Mouse (Mus musculus) layer of hippocampus, adult 2 months (tissue): ENCODE measurements around the gene Slc7a1. TPM values are rescaled to one million over a fixed set of nuclear protein-coding genes. Genes with fewer than 3 reads are reported as not detected.
A peak's percentile ranks its signal among the peaks of the same experiment; 100 is the strongest.

ENCODE experiments used
- DNase-seq, 2 experiments: peaks; one replicate each; pipeline ENCODE4 v3.0.0; 2022; ENCODE audit warnings: low spot score in 2 of 2
- H3K27ac ChIP-seq: fragments of 200-600 bp; 2 replicates; pipeline ENCODE4 v1.8.1; 2022
- H3K4me3 ChIP-seq: fragments of 200-600 bp; 2 replicates; pipeline ENCODE4 v1.8.1; 2022; ENCODE audit warnings: mild to moderate bottlenecking
- CTCF ChIP-seq: fragments of 200-600 bp; conservative IDR thresholded peaks from 2 replicates; pipeline ENCODE4 v1.8.1; 2022; ENCODE audit warnings: antibody characterized with exemption, mild to moderate bottlenecking, moderate library complexity
- total RNA-seq, 2 experiments: library from RNA; stranded (reverse); gene quantifications; 2 replicates each; pipeline ENCODE4 v1.2.3; 2021

The Slc7a1 gene
- total RNA-seq, 2 experiments from 2014 or later: 24.4 to 25.9 TPM

DNA sequence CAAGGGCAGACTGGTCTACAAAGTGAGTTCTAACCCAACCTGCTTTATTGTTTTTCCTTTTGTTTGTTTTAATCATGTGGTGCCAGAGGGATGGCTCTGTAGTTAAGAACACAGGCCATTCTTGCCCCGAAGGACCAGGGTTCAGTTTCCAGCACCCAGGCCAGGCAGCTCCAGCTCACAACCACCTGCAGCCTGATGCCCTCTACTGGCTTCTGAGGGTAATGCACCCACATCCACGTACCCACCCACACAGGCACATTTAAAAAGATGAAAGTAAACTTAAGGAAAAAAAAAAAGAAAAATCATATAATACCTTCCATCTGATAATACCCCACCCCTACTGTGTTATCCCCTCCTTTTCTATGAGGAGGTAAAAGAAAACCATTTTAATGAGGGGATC is 11.9 kb downstream of the Slc7a1 start:
- no peak for DNase-seq
- Histone ChIP-seq H3K4me3 (no peak overlapping the region), H3K27ac (no peak overlapping the region)
- peak; percentile 63 for TF ChIP-seq CTCF

DNA sequence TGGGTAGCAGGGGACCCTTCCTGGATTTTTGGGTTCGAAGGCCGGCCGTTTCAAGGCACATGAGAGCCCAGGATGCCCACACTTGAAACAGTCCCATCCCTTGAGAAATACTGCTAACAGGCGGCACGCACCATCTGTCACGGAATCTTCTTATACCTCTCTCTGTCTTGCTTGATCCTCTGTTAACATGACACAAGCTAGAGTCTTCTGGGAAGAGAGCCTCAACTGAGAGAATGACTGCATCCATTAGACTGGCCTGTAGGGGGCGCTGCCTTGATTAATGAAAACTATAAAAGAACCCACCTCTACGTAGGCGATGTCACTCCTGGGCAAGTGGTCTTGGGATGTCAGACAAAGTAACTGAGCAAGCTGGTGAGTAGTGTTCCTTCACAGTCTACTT is 13.2 kb downstream of the Slc7a1 start:
- TF ChIP-seq CTCF: peak; percentile 73
- no peak overlapping the region for H3K4me3 ChIP-seq
- DNase-seq: peak in 1 of 2 experiments; percentile 30
- no peak overlapping the region for H3K27ac ChIP-seq

DNA sequence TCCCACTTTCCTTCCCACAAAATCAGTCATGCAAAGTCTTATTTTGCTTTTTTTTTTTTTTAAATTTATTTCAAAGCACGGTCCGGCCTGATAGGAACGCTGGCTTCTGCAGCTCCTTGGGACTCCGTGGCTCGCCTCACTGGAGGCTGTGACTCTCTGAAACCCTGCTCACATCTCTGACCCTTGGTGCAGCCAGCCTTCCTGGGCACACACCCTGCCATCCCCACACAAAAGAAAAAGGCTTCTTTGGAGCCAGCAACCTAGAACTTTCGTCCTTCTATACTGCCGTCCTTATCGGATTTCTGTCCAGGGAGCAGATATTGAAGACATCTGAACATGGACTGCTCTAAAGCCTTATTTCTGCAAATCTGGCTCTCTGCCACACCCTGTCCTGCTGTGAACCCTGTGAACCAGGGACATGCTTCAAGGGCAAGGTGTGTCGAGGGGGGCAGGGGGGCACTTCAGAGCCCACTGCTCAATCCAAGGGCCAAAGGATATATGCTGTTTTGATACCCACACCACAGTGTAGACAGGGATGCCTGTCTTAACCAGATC is 15.1 kb downstream of the Slc7a1 start:
- Histone ChIP-seq H3K4me3 (no peak overlapping the region), H3K27ac (no peak overlapping the region)
- DNase-seq: no peak
- TF ChIP-seq CTCF: no peak

DNA sequence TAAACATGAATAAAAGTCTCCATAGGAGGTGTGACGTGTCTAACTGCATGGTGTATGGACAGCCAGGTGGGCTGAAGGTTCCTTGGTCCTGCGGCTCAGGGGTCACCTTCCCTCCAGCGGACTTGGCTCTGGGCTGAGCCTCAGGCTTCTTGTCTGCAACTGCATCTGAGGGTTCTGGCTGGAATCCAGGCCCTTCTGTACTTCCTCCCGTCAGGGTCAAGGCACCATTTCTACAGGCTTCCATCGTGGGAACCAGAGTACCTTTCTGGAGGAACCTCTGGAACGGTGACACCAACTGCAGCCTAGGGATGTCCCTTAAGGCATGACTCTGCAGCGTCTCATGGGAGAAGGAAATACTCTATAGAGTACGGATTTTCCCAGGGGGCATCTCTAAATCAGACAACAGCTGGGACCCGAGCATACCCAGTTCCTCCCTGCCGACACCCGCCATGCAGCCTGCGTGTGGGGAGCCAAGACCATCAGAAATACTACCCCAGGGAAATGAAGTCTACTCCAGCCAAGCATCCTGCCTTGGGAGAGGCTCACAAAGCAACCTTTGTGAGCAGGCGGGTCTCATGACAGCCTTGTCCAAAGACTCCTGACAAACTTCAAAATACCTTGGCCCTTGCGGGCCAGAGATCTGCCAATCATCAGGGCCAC is 15.7 kb downstream of the Slc7a1 start:
- no peak for DNase-seq
- Histone ChIP-seq H3K4me3 (no peak overlapping the region), H3K27ac (no peak overlapping the region)
- TF ChIP-seq CTCF: no peak

DNA sequence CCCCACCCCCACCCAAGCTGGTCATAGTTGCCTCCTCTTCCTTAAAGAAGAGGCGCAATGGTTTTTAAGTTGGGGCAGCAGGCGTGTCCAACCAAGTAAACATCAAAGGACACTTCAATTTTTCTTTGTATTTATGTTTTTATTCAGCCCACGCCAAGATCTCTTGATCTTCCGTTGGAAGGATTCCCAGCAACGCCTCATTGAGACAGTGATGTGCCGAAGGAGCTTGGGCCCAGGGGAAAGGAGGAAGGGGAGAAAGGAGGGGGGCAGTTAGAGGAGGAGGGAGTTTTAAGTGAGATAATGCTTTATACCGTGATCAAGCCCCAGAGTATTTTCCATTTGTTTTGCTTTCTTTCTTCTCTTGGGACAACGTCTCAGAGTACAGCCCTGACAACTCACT is 18.6 kb downstream of the Slc7a1 start:
- DNase-seq: no peak
- H3K27ac ChIP-seq: no peak overlapping the region

DNA sequence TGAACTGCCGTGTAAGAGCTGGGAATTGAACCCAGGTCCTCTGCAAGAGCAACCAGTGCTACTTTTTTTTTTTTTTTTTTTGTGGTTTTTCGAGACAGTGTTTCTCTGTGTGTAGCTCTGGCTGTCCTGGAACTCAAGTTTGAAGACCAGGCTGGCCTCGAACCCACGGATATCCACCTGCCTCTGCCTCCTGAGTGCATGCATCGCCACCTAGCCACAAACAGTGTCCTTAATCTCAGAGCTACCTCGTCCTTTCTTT is 19.5 kb downstream of the Slc7a1 start:
- no peak for TF ChIP-seq CTCF
- H3K27ac ChIP-seq: no peak overlapping the region
- no peak overlapping the region for H3K4me3 ChIP-seq
- DNase-seq: no peak

More for the DNA sequence above, 18.6 kb downstream of the Slc7a1 start:
- no peak overlapping the region for H3K4me3 ChIP-seq
- TF ChIP-seq CTCF: no peak

DNA sequence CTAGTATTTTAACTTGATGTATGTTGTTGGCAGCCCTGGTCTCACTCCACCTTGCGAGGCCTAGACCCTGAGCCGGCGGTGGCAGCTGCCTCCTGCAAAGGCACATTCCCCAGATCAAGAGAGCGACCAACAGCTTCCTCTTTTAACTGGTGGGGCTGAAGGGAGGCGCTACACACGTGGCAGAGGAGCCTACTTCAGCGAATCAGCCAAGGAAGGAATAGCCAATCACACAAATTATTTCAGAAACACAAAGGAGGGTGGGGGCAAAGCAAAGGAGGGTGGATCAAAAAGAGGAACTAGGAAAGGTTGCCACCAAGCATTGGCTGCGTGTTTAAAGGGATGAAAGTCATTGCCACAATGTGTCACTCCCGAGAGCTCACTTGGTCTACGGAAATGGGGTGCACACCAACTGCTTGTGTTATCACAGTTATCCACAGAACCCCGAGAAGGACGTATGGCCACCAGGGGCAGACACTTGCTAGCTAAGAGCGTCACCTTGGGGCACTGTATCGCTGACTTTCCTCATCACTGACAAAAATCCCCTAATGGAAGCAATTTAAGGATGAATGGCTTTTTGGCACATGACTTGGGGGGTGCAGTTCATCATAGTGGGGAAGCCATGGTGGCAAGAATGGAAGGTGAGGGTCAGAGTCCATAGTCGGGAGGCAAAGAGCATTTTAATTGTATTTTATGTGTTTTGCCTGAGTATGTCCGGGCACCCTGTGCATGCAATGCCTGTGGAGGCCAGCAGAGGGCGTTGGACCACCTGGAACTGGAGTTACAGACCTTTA is 20.1 kb downstream of the Slc7a1 start:
- no peak for DNase-seq
- no peak overlapping the region for H3K27ac ChIP-seq
- no peak overlapping the region for H3K4me3 ChIP-seq
- peak; percentile 62 for TF ChIP-seq CTCF

DNA sequence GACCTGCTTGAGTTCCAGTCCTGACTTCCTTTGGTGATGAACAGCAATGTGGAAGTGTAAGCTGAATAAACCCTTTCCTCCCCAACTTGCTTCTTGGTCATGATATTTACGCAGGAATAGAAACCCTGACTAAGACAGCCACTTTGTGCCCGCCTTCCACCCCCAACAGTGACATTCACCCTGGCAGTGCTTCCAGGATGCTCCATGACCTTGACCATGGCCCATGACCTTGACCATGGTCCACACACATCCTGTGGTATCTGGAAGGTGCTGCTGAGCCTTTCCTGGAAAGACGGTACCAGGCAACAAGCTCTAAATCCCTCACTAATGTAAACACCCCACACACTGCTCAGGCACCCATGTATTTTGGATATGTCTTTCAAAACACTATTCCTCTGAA is 21.0 kb downstream of the Slc7a1 start:
- no peak for TF ChIP-seq CTCF
- H3K27ac ChIP-seq: no peak overlapping the region
- no peak overlapping the region for H3K4me3 ChIP-seq
- DNase-seq: no peak

DNA sequence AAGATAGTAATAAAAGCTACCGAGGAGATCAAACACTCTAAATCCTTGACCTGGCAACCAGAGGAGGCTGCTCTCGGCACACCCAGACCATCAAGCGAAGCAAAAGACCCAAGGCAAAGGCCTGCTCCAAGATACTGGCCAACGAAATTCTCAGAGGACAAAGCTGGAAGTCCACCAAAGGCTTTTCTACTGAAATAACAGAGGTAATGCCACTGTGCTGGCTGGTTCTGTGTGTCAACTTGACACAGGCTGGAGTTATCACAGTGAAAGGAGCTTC is 21.5 kb downstream of the Slc7a1 start:
- no peak for DNase-seq
- TF ChIP-seq CTCF: no peak
- Histone ChIP-seq H3K4me3 (no peak overlapping the region), H3K27ac (no peak overlapping the region)

DNA sequence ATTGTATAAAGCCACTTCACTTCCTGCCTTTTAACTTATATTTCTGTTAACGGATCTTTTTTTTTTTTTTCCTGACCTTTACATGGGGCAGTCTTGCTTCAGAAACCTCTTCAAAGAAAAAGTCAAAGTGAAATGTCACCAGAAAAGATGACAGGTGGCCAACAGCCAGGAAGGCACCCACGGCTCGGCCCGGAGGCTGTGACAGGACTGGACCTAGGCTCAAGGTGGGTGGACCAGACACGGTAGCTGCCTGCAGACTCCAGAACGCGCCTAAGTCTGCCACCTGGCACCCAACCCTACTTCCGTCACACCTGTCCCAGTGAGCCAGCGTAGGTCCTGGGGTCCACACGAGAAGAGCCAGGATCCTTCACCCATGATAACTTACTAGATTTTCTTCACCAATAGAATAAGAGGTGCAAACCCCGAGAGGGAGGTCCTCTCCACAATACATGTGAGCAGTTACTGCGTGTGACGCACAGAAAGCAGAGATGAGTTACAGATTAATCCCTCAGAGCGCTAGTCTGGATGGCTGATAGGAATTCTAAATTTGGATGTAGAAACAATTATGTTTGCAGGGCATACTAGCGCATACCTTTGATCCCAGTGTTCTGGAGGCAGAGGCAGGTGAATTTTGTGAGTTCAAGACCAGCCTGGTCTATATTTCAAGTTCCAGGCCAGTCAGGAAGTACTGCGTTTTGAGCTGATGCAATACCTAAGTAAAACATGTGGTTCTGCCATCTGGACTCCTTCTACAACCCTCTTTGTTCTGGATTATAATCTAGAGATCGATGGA is 22.1 kb downstream of the Slc7a1 start:
- no peak for DNase-seq
- H3K27ac ChIP-seq: no peak overlapping the region

DNA sequence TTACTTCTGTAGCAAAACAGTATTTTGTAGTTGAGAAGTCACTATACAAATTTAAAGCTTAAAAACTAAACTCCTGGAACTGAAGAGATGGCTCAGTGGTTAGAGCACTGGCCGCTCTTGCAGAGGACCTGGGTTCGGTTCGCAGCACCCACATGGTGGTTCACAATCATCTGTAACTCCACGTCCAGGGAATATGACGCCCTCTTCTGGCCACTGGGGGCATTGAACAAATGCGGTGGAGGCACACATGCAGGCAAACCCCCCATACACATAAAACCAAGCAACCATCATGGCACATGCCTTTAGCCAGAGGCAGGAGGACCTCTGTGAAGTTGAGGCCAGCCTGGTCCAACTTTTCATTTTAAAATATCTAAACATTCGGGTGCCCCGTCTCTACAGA is 23.3 kb downstream of the Slc7a1 start:
- no peak overlapping the region for H3K4me3 ChIP-seq
- H3K27ac ChIP-seq: no peak overlapping the region
- 0 out of 2 replicates have a peak, but pooled peaks have one; percentile 24 for TF ChIP-seq CTCF
- DNase-seq: no peak

More for the DNA sequence above, 22.1 kb downstream of the Slc7a1 start:
- no peak for TF ChIP-seq CTCF
- no peak overlapping the region for H3K4me3 ChIP-seq

DNA sequence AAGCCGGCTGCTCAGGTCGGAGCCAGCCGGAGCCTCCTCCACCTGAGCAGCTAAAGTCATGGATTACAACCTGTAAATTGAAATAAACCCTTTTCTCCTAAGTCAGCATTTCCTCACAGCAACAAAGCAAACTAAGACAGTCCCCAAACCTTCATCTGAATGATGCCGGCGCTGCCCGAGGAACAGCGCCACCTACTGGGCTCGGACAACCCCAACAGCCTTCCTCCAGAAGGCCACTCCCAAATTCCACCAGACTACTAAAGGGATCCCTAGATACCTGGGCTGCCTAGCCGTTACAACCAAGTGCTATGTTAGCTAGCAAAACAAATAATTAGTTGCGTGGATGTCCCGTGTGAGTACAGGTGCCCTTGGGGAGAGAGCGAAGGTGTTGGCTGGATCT is 24.2 kb downstream of the Slc7a1 start:
- no peak for DNase-seq
- no peak overlapping the region for H3K27ac ChIP-seq
- H3K4me3 ChIP-seq: no peak overlapping the region

DNA sequence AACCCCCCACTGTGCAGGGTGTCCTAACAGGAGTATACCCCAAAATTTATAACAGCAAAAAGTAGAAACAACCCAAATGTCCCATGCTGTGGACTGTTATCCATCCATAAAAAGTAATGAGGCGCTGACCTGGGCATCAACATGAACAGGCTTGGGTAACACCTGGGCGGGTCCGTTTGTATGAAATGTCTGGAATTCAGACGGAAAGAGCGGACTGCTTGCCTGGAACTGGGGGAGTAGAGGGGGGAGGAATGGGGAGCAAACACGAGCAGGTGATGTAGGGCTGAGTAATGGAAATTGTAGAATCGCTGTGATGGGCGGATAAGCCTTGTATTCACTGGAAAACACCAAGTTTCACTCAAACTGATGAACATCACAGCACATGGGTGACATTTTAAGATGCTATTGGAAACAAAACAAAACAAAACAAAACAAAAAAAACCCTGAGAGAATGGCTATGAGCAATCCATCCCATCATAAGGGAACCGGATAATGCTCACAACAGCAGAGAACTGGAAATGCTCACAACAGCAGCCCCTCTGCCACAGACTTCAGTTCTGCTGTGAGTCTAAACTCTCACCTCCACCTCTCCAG is 26.5 kb downstream of the Slc7a1 start:
- Histone ChIP-seq H3K27ac (no peak overlapping the region), H3K4me3 (no peak overlapping the region)
- TF ChIP-seq CTCF: no peak
- DNase-seq: no peak

More for the DNA sequence above, 24.2 kb downstream of the Slc7a1 start:
- peak; percentile 73 for TF ChIP-seq CTCF
